Mouse (Mus musculus) lung, postnatal 0 days (tissue): ENCODE data around the gene Nisch.

Source experiments
- CTCF ChIP-seq: IDR thresholded peaks from 2 replicates; pipeline ENCODE4 v1.5.1; 2016; ENCODE audit warnings: antibody characterized with exemption, mild to moderate bottlenecking
- EP300 ChIP-seq: IDR thresholded peaks from 2 replicates; pipeline ENCODE4 v1.6.1; 2016; ENCODE audit warnings: antibody characterized with exemption, mild to moderate bottlenecking, control low read depth

DNA sequence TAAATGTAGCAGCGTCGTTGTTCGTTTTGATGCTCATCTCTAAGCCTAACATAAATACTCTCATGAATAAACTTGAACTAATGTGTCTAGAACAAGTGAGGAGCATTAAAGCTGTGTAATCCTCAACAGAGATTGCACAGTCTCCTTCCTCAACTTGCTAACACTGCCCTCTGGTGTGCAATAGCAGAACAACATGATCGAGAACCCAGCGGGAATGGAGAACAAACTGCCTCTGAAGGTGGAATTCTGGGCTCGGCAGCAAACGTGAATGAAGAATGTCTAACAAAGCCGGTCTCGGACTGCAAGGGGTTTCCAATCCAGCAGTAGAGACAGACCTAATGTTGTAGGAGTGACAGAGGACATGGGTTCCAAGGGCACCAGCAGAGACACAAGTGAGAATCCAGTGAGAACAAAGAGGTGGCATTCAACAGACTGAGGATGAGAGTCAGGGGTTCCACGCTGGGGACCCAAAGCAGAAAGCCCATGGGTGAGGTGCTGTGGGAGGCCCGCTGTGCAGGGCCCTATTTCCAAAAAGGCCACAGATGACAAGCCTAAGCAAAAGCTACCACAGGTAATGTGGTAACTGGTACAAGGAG, 17.3 kb upstream of the Nisch start:
- peak; percentile 97 for TF ChIP-seq CTCF
- no peak for TF ChIP-seq EP300
